Mouse (Mus musculus) inflammation-experienced regulatory T-cells (primary cell): ENCODE measurements around the gene Bbs4. TPM values are rescaled to one million over a fixed set of nuclear protein-coding genes. Genes with fewer than 3 reads are reported as not detected.

Source experiments
- polyA plus RNA-seq, 2 experiments: library from polyadenylated mRNA; unstranded; fragments of 100-300 nt; shearing (Covaris generic); gene quantifications; one replicate each; pipeline ENCODE4 v1.2.1; 2017

Gene Bbs4
- polyA plus RNA-seq = 10 to 100 TPM; 14.1 TPM

GRCm38 (mm10) chr9:59353253-59353639 lies at the start of gene Bbs4:
TSS of gene Bbs4 (minus strand) at chr9:59353508.

GRCm38 (mm10) chr9:59290957-59291687 lies 62.2 kb downstream of the Bbs4 start, which contains the start of gene Adpgk:
TSS of gene Adpgk (plus strand) at chr9:59291558.

Other genes starting within 250 kb of the Bbs4 start
- 10 to 100 TPM; 52.2 to 57.7 TPM for gene Adpgk, start 62.0 kb downstream of the Bbs4 start, polyA plus RNA-seq
- gene Arih1, start 133.1 kb upstream of the Bbs4 start, polyA plus RNA-seq = 100 to 1,000 TPM in 1 of 2 experiments, 10 to 100 TPM in 1; 89.5 to 109 TPM
- 10 to 100 TPM; 55.0 to 56.4 TPM for gene Hexa, start 186.0 kb upstream of the Bbs4 start, polyA plus RNA-seq
- gene Tmem202, start 186.3 kb upstream of the Bbs4 start, polyA plus RNA-seq = under 1 TPM; 0.26 to 0.52 TPM
- under 1 TPM in 1 of 2 experiments, not detected in 1; 0.33 TPM for gene Celf6, start 224.4 kb upstream of the Bbs4 start, polyA plus RNA-seq